Mouse (Mus musculus) spleen, adult 2 months (tissue): ENCODE data around the gene Ikzf1. TPM values are rescaled to one million over a fixed set of nuclear protein-coding genes. Genes with fewer than 3 reads are reported as not detected.

Experiments used
- DNase-seq, 2 experiments: peaks; one replicate each; pipeline versions ENCODE4 v3.0.0 to v3.0.0-alpha.2; 2012 to 2021; ENCODE audit warnings: low spot score in 2 of 2, low read depth in 1 of 2
- H3K27ac ChIP-seq: fragments of 200-500 bp; 2 replicates; pipeline ENCODE4 v1.5.1; 2012; ENCODE audit warnings: low read length, inconsistent platforms; ENCODE audit not compliant: insufficient read depth
- H3K27me3 ChIP-seq: fragments of 200-500 bp; 2 replicates; pipeline ENCODE4 v1.6.1; 2012; ENCODE audit warnings: mild to moderate bottlenecking, moderate library complexity, low read length, inconsistent platforms; ENCODE audit not compliant: control insufficient read depth, insufficient read depth
- H3K36me3 ChIP-seq: fragments of 200-500 bp; 2 replicates; pipeline ENCODE4 v1.6.1; 2012; ENCODE audit warnings: mild to moderate bottlenecking, low read length, inconsistent platforms; ENCODE audit not compliant: control insufficient read depth, insufficient read depth
- H3K4me1 ChIP-seq: fragments of 200-500 bp; 2 replicates; pipeline ENCODE4 v1.6.1; 2011; ENCODE audit warnings: inconsistent platforms; ENCODE audit not compliant: control insufficient read depth, insufficient read depth, insufficient read length
- H3K4me3 ChIP-seq: fragments of 200-500 bp; 2 replicates; pipeline ENCODE4 v1.5.1; 2011; ENCODE audit warnings: mild to moderate bottlenecking, inconsistent platforms; ENCODE audit not compliant: insufficient read depth, insufficient read length; ENCODE audit errors: extremely low read depth
- CTCF ChIP-seq: fragments of 200-500 bp; IDR thresholded peaks from 2 replicates; pipeline ENCODE4 v1.5.1; 2011; ENCODE audit warnings: mild to moderate bottlenecking, inconsistent platforms; ENCODE audit not compliant: insufficient read depth, insufficient read length, insufficient replicate concordance; ENCODE audit errors: extremely low read depth
- POLR2A ChIP-seq: fragments of 200-500 bp; IDR thresholded peaks from 2 replicates; pipeline ENCODE4 v1.6.1; 2011; ENCODE audit warnings: low read depth, low read length, inconsistent platforms
- WGBS: fragments of 180-500 bp; shearing (Covaris S2); methylation state at CpG from one replicate; pipeline ENCODE4 v1.1.7; 2018; 5-methylcytosine and 5-hydroxymethylcytosine counted together
- polyA plus RNA-seq: library from polyadenylated mRNA; depleted of rRNA; stranded (reverse); fragments of >200 nt; gene quantifications from 2 replicates; pipeline ENCODE4 v1.2.3, GENCODE M21; 2012; rRNA removed

The Ikzf1 gene
- polyA plus RNA-seq, 1 experiment: 258 TPM

DNA sequence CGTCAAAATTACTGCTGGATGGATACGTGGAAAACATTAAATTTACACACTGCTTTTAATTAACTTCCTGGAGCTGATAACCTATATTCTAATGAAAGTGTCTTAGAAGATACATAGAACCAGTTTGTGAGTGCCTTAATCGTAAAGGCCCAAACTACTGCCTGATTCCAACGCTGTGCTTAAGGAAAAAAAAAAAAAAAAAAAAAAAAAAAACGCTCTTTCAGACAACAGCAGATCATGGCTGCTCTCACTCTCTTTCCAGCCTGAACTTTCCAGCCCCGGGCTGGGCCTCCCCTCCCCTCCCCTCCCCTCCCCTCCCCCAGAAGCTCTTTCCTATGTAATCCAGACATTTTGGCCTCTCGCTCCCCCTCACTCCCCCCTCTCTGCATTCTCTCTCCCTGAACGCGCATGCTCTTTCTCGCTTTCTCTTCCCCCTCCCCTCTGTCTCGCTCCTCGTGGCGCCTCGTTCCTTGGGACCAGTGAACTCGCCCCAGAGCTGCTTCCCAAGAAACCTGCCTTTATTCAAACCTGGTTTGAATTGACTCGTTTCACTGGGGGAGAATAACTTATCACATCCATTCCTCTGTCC lies 136.7 kb downstream of the Ikzf1 start:
- WGBS: 79% methylated on average over 16 of the region's 16 CpGs
- H3K27ac ChIP-seq: no peak overlapping the region

More for the DNA sequence above, 136.7 kb downstream of the Ikzf1 start:
- DNase-seq: no peak
- H3K4me1 ChIP-seq: no peaks in the 10 kb centered on the region
- no peaks in the 10 kb centered on the region for H3K27me3 ChIP-seq
- no peak overlapping the region for H3K4me3 ChIP-seq
- TF ChIP-seq POLR2A: no peak
- no peak for TF ChIP-seq CTCF
- no peaks in the 10 kb centered on the region for H3K36me3 ChIP-seq

Other genes starting within 250 kb of the Ikzf1 start
- gene Spata48, start 222.9 kb upstream of the Ikzf1 start, polyA plus RNA-seq: 1.7 and 3.5 TPM in 2 replicates
- 0.19 and 0.38 TPM in 2 replicates for gene Zpbp, start 222.6 kb upstream of the Ikzf1 start, polyA plus RNA-seq
- not detected in 2 replicates for gene 4930512M02Rik, start 57.2 kb upstream of the Ikzf1 start, polyA plus RNA-seq
- gene Fignl1, start 124.0 kb downstream of the Ikzf1 start, polyA plus RNA-seq: 4.0 and 6.3 TPM in 2 replicates
- gene Ddc, start 213.1 kb downstream of the Ikzf1 start, polyA plus RNA-seq: 0.22 and 0.35 TPM in 2 replicates